Mouse (Mus musculus): ENCODE data around the gene Tescl. TPM values are rescaled to one million over a fixed set of nuclear protein-coding genes. Genes with fewer than 3 reads are reported as not detected.

The Tescl gene
- total RNA-seq, 1 experiment from 2014 or later = not detected

DNA sequence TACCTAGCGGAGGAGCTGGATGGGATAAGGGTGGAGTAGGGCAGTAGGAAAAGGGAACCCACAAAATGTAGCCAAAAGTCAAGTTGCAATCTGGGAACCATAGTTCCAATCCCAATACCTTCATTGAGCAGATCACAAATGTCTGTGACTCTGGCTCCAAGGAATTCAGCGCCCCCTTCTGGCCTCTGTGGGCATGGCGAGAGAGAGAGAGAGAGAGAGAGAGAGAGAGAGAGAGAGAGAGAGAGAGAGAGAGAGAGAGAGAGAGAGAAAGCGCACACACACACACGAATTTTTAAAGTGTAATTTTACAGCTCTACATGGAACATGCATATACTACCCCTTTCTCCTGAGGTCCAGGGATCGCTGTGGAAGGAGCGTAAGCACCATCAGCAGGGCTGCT is 29.5 kb upstream of the Tescl start:
- DNase-seq = peak; percentile 66

DNA sequence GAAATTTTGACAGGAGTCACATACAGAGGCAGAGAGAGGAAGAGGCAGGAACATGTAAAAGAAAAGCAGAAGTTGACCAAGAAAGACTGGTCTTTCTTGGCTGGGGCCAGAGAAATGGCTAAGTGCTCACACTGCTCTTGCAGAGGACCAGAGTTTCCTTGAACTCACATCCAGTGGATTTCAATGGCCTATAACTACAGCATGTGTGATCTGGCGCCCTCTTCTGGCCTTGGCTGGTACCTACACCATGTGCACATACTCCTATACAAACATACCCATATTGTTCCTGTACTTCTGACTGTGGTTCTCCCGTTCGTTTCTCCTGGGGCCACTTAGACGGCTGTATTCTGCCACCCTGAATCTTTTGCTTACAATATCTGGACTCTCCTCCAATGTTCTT is 27.3 kb upstream of the Tescl start:
- DNase-seq = no peak

DNA sequence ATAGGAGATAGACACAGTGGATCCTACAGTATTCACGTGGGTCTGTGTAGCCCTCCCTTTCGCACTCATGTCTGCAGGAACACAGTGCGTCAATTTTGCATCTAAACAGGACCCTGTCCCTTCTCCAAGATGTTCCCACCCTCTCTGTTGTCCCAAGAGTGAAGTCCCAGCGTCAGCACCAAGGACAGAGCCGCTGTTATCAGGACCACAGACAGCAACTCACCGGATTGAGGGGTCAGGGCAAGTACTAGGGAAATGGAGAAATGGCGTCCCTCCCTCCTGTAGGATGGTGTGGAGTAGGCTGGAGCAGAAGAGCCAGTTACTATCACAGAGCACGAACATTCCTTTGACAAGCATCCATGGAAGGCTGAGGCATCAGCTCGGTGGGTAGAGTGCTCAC is 25.5 kb upstream of the Tescl start:
- peak; percentile 71 for DNase-seq

DNA sequence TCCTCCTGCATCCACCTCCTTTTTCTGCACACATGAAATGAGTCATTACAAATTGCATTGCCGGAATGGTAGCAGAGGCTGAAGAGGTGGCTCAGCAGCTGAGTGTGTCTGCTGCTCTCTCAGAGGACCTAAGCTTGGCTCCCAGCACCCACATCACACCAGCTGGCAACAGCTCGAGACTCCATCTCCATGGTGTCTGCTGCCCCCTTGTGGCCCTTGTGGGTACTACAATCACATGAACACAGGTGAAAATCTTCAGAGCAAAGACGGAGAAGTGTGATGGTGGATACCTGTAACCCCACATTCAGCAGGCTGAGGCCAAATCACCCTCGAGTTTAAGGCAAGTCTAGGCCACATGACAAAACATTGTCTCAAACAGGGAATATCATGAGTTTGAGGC is 24.2 kb upstream of the Tescl start:
- DNase-seq = no peak

DNA sequence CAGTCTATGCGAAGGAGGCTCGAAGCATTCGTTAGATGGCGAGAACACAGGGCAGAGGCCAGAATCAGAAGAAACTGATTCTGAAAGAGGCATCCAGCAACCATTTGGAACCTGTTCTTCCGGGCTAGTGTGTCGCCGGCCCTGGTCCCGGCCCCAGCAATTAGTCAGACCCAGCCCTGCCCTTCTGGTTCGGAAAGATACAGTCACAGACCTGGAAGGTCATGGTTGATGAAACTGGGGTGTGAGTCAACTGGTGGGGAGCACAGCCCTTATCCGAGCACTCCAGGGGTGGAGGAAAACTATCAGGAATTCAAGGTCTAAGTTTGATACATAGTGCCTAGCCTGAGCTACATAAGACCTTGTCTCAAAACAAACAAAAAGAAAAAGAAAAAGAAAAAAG is 22.3 kb upstream of the Tescl start:
- peak; percentile 61 for DNase-seq

DNA sequence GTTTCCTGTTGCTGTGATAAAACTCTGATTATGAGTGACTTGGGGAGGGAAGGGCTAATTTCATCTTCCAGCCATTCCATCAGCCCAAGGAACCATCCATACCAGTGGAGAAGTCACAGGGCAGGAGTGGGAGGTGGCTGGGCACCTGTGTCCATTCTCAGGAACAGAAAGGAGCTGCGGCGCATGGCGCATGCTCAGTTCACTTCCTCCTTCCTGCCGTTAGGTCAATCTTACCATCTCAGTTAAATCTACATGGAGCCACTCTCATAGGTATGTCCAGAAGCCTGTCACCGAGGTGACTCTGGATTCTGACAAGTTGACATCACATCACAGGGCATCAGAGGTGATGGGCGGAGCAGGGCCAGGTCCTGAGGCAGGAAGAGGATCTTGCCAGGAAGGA is 21.9 kb upstream of the Tescl start:
- no peak for DNase-seq

DNA sequence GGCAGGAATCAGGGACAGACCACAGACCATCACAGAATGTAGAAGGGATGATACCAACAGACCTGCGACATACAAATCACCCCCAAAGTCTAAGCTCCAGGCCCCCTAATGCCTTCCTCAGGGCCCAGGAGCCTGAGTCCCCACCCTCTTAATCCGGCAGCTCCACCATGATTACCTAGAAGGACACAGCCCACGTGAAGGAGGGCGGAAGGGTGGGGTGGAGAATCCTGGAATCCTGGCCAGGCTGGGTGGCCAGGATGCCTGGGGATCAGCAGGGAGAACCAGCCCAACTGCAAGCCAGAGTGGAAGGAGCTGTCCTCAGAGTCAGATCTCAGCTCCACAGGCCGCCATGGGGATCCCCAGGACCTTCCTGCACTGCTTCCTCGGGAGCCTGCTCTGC is 15.2 kb upstream of the Tescl start, which contains the start of gene Lypd5:
Lypd5 (plus strand) TSS at position 301 of the 400 bp plus-strand sequence.
- DNase-seq = no peak

DNA sequence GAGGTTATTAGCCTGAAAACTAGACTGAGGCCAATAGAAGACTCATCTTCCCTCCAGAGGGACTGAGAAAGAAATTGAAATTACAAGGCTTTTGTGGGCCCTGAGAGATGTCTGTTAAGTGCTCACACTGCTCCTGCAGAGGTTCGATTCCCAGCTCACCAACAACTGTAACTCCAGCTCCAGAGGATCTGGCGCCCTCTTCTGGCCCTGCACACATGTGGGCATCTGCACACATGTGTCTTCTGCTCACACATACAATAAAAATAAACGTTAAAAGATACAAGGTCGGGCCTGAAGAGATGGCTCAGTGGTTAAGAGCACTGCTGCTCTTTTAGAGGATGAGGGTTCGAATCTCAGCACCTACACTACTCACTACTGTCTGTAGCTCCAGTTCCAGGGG is 12.7 kb upstream of the Tescl start:
- no peak for DNase-seq

DNA sequence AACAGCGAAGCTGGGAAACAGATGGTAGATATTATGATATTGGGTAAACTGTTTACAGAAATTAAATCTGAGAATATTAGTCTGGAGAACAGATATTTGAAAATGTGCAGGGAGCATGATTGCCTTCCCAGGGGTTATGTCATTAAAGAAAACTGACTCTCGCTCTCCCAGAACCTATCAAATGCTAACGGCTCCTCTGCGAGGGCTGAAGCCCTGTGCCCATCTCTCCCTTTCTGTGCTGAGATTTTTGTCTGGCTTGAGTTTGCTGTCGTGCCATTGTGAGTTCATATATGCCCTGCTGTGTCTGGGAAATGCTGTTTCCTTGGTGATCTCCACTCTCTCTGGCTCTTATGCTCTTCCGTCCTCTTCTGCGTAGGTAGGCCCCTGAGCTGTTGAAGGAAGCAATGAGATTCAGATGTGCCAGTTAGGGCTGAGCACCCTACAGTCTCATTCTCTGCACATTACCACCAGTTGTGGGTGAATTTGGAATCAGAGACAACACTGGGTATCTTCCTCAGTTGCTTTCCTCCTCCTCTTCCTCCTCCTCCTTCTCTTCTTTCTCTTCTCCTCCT is 10.1 kb upstream of the Tescl start:
- DNase-seq = no peak

DNA sequence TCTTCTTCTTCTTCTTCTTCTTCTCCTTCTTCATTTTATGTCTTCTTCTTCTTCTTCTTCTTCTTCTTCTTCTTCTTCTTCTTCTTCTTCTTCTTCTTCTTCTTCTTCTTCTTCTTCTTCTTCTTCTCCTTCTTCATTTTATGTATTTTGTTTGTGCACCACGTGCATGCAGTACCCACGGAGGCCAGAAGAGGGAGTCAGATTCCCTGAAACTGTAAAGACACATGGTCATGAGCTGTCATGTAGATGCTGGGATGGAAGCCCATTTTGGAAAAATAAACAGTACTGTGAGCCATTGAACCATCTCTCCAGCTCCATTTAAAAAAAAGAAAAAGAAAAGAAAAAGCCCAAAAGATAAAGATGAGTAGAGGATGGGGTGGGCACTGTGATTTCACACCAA is 4.5 kb upstream of the Tescl start:
- DNase-seq = no peak

DNA sequence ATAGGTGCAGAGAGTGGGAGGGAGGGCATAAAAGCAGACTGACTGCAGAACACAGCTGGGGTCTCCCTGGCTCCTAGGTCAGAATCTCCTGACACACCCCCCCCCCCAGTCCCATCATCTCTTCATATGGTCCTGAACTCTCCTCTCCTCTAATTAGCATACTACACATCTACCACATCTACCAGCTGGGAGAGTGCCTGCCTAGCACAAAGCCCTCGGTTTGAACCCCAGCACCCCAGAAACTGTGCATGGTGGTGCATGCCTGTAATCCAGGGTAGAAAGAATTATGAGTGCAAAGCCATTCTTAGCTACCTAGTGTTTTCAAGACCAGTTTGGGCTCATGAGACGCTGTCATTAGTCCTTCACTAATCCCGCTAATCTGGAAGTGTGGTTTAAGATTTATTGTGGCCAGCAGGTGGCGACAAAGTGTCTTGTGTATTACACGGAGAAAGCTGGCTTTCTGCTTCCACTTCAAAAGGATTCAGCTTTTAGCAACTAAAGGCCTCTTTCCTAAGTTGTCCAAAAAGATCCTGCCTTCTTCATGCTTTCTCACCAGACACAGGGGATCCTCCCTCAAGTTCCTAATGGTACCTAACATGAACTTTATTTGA is 2.1 kb upstream of the Tescl start:
- peak; percentile 82 for DNase-seq

DNA sequence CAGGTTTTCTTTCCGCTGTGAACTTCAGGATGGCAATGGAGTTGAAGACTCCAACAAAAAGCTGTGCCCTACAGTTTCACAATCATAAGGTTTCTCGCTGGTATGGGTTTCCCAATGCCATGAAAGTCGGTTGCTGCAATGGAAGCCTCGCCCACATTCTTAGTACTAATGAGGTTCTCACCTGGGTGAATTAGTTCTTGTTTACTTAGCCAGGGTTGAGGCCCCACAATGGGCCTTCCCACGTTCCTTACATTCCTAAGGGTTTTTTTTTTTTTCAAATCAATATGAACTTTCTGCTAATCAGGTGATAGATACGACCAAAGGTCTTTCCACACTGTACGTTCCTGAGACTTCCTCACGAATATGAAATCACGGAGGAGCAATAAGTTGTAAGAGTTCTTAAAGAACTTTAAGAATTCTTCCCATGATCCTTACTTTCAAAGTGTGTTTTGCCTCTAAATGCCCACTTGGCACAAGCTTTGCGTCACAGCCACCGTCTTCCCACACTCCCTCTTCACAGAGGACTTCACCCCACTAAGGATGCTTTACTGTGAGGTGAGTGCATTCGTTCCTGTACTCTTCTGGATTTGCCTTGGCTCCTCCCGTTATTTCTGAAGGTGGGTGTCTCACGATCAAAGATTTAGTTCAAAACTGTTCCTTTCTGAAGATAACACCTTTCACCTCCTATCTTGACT is 6.3 kb downstream of the Tescl start:
- no peak for DNase-seq

DNA sequence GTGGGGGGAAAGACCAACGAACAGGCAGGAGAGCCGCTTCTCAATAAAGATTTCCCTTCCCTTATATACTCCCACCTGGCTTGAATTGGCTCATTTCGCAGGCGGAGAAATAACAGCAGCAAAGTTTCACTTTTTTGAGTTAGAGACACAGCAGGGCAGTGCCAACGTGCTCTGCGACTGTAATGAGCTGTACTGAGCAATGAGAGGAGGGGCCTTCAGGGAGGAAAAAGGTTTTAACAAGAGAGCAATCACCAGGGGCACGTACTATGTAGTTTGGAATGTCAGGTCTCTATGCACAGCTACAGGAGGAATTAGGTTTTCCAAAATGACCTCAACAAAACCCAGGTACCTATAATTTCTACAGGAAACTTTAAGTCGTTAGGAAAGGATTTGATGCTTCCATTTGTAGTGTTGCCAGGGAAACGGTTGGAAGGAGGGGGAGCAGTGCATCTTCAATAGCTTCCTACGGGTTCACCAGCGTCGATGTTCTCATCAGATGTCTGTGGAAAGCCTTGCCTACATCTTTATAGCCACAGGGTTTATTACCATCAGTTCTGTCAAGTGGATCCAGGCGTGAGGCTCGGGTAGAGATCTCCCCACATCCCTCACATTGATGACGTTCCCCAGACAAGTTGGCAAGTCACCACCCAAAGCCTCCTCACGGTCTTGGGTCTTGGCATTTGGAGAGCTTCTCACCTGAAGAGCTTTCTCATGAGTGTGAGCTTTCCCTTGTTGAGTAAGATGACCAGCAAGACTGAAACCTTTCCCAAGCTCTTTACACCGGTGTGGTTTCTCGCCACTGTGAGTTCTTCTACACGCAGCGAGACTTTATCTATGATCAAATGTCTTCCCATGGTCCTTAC is 7.2 kb downstream of the Tescl start:
- no peak for DNase-seq

DNA sequence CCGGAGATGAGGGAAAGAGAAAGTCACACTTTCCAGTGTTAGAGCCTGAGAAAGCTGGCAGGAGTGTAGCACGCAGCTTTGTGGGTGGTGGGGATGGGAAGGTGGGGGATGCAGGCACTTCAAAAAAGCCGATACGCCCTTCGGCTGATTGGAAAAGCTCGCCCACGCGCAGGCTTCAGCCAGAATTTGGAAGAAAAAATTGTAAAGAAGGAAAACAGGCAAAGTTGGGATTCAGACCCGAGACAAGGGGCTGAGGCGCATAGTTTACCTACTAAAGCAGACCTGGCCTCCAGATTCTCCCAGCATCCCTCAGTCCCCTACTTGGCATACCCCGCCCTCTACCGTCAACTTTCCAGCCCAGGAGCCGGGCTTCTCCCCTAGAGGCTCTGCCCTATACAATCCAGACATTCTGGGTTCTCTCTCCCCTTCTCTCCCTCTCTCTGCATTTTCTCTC is 8.0 kb downstream of the Tescl start:
- no peak for DNase-seq

DNA sequence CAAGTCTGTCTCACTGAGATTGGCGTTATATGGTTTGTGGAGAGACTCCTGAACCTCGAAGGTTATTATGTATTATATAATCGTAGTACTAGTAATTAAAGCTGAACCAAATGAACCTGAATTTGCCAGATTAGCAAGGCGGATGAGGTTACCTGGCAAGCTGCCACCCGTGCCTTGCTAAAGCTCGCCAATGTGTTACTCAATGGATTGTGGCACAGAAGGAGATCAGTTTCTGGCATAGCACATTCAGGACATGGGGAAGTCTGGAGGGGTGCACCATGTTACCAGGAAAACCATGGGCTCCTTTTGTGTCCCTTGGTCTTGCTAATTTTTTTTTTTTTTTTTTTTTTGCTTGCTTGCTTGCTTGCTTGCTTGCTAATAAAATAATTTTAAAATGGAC is 8.5 kb downstream of the Tescl start:
- peak; percentile 53 for DNase-seq

DNA sequence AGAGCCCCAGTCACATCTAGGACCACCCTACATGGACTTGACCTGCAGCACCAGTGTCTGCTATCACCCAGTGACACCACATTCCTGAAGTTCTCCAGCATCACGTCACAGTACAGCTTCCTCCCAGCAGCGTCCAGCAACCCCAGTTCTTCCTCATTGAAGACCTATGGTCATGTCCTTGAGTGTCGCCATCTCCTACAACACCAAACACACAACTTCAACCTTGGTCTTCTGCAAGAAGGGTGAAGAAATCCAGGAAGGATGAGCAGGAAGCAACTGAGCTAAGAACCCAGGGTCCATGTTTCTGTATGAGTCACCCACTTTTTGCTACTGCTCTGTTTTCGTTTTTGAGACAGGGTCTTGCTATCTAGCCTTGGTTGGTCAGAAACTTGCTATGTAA is 11.1 kb downstream of the Tescl start:
- no peak for DNase-seq

DNA sequence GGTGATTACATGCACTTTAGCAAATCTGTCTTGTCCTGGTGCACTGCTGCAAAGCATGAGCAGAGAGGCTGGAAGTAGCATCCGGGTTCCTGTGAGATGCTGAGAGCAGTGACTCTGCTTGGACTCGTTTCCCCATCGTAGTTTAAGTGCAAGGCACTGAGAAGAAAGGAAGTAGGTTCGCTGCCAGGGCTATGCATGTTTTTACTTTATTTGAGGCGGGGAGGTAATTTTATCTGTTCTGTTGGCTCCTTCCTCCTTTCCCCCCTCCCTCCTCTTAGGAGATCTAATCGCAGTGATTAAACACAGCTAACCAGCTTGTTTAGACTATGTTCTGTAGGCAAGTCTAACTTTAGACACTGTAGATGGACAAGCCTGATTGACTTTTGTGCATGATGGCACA is 14.8 kb downstream of the Tescl start:
- no peak for DNase-seq

DNA sequence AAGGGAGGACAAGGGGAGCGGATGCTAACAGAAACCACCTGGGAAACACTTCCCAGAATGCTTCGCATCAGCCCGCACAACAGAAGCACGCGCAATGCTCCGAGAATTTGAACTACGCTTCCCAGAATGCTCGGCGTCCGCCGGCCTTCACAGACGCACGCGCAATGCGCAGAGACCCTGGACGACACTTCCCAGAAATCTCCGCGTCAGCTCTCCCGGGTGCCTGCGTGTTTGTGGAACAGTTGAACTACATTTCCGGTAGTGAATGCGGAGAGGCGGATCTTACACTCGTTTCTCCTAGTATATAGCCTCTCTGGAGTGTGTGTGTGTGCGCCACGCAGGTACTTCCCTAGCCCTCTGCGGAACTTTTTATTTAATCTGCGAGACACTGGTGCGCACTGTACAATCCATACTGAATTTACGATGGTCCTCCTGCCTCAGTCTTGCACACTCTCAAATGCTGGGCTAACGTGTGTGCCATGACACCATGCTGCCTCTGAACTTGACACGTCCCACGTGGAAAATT is 17.1 kb downstream of the Tescl start, which contains the start of gene Zfp94:
Zfp94 (minus strand) TSS at position 100 of the 526 bp plus-strand sequence.
- peak; percentile 96 for DNase-seq

DNA sequence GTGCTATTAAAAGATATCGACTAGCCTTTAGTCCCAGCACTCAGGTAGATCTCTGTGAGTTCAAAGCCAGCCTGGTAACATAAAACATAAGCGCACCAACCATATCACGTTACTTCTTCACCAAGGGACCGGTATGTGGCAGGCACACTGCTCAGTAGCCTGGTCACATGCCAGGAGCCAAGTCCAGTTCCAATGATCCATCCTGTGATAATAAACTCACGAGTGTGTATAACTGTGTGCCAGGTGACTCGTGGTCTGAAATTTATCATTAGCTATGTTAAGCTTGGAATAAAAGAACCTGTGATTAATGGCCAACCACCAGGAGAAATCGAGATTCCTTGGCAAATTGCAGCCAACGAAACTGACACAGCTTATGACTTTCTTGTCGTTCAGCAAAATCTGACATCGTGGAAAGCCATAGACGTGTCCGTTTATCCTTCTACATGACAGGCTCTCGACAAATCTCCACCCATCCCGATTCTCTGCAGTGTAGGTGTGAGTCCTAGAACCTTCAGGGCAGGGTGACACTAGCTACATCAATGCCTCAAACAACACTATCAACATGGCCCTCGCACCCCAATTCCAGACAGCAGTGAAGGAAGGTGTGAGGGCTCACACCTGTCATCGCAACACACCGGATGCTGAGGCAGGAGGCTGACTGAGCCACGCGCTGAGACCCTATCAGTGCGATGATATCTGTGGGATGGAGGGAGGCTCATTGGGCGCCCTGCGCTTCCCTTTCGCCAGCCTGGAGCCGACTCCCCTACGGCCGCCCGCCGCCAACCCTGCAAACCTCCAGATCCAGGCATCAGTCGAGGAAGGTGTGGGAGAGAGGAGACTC is 17.8 kb downstream of the Tescl start:
- no peak for DNase-seq

DNA sequence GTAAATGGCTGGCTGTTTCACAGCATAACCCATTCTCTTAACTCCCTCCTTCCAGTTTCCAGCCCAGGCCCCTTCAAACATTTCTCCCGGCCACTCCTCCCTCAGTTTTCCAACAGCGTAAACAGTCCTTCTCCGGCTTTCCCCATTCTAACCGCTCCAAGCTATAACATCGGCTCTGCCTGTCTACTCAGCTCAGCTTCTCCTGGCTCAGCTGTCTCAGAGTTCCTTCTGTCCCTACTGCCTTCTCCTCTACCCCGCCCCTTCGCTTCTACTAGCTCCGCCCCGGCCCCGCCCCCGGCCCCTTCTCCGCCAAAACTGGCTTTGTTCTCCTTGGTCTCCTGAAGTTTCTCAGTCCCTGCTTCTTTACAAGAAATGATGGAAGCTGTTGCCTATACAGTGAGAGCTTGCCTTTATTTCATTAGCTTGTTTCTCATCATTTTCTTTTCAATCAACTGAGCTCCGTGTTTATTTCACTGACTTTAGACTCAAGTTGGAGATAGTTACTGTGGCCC is 32.9 kb downstream of the Tescl start, which contains the start of gene Zfp61:
Zfp61 (minus strand) TSS at position 462 of the 512 bp plus-strand sequence.
- peak; percentile 63 for DNase-seq

DNA sequence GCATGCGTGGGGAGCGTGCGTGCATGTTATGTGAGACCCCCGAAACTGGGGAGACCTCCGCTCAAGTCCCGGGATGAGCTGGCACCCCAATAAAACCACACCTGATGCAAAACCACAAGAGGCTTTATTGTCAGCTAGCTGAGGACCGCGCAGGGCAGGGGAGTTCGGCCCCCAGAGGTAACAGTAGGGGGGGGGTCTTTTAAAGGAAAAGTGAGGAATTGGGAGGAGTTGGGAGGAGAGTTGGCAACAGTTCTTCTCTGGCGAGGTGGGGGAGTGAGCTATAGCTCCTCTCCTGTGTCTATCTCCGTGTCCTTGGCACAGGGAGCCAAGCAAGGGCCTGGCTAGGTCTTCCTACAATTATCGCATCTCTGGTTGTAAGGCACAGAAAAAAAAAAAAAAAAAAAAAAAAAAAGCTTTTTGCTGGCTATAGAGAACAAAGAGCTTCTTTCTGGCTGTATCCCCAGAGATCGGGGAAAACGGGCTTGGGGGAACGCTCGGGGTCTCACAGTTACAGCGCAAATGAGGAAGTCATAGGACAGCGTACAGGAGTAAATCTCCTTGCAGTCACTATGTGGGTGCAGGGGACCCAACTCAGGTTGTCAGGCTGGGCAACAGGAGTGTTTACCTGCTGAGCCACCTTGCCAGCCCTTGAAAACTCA is 33.8 kb downstream of the Tescl start:
- DNase-seq = peak; percentile 17

All from adrenal gland, postnatal 14 days (tissue).